Mouse (Mus musculus): ENCODE measurements around the gene Gm7361.

DNA sequence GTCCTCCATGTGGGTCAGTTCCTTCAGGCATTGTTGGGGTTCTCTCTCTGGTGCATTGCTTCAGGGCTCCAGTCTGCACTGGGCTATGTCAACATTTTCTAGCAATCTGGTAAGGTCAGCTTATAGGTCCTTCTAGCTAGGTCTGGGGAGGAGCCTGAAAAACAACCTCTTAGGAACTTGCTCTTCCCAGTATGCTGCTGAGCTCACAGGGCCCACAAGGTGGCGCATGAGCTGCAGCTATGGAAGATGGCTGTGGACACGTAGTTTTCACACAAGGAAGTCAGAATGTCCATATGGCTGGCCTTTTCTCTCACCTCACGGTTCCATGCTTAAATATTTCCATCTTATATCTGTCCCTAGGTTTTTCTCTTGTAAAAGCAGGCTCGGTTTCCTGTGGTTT is 24.8 kb downstream of the Gm7361 start:
- peak; percentile 77 for TF ChIP-seq CTCF (IDR thresholded peaks at IDR 0.05; ENCODE audit: low read depth, low read length)
- TF ChIP-seq POLR2A (IDR thresholded peaks at IDR 0.05; ENCODE audit: extremely low read depth, insufficient read depth, low read length): no peak
